Mouse (Mus musculus) layer of hippocampus, postnatal 36 days (tissue): ENCODE measurements around the gene Vmn1r12. TPM values are rescaled to one million over a fixed set of nuclear protein-coding genes. Genes with fewer than 3 reads are reported as not detected.
"Not testable (repeated sequence)": the region's sequence is repeated elsewhere in the genome, so short reads cannot be mapped to it uniquely, and the experiment has no call there.

ENCODE experiments used
- DNase-seq, 2 experiments: peaks; one replicate each; pipeline ENCODE4 v3.0.0; 2022
- total RNA-seq, 2 experiments: library from RNA; stranded (reverse); gene quantifications; 2 replicates each; pipeline ENCODE4 v1.2.3; 2021

Gene Vmn1r12
- not detected for total RNA-seq

DNA sequence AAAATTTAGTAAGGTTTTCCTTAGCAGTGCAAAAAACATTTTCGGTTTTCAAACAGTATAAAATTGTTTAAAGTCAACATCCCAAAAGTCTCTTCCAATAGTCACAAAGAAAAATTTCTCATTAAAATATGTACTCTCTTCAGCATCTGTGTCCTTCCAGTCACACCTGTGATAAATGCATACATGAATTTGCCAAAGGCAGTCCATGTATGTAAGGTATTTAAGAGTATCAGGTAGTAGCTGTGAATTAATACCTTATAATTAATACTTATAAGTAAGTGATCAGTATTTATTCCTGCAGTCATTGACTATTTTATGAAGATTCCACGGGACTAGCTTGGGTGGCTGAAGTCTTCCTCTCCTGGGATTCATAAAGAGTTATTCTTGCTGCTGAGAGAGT lies at the start of gene Vmn1r12:
Gene Vmn1r12, plus strand, starts transcription at position 301 of the 400 bp plus-strand sequence.
- no peak for DNase-seq

DNA sequence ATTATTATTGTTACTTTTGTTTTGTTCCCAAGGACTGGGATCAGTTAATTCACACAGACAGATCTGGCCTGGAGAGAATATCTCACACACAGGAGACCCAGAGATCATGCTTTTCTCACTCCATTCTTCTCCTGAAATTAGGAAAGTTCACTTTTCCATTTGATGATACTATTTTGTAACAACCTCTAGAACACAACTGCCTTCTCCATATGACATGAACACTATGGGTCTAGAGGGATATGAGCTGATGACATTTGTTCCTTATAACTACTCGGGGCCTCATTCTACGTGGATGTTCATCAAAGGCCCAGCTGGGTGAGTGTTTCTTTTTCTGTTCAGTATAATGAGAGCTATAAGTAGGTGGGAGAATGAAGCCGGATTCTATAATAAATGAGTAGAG lies 47.6 kb upstream of the Vmn1r12 start, which contains the start of gene Vmn1r10:
Gene Vmn1r10, plus strand, starts transcription at position 301 of the 400 bp plus-strand sequence.
- no peak for DNase-seq

- no peak for DNase-seq
Measured at GRCm38 (mm10) chr6:57133155-57133554, 23.6 kb upstream of the Vmn1r12 start, which contains the start of gene Vmn1r11. Gene Vmn1r11, plus strand, starts transcription at chr6:57133455.

- not testable (repeated sequence) for DNase-seq
Measured at GRCm38 (mm10) chr6:57190016-57190415, 33.3 kb downstream of the Vmn1r12 start.

- DNase-seq: not testable (repeated sequence)
Measured at GRCm38 (mm10) chr6:57202990-57203389, 46.3 kb downstream of the Vmn1r12 start, which contains the start of gene Vmn1r13. Gene Vmn1r13, plus strand, starts transcription at chr6:57203290.

Other genes starting within 250 kb of the Vmn1r12 start
- gene Nt5c3, start 233.0 kb upstream of the Vmn1r12 start, total RNA-seq: 10 to 100 TPM; 37.6 to 42.9 TPM
- gene Vmn1r4, start 232.9 kb upstream of the Vmn1r12 start, total RNA-seq: under 1 TPM; 0.25 to 0.27 TPM
- gene Vmn1r5, start 186.6 kb upstream of the Vmn1r12 start, total RNA-seq: not detected
- not detected for gene Vmn1r6, start 159.7 kb upstream of the Vmn1r12 start, total RNA-seq
- not detected for gene Vmn1r7, start 131.6 kb upstream of the Vmn1r12 start, total RNA-seq
- gene Vmn1r8, start 124.6 kb upstream of the Vmn1r12 start, total RNA-seq: not detected
- gene Vmn1r9, start 90.1 kb upstream of the Vmn1r12 start, total RNA-seq: not detected
- not detected for gene Vmn1r10, start 47.5 kb upstream of the Vmn1r12 start, total RNA-seq
- not detected for gene Vmn1r11, start 23.5 kb upstream of the Vmn1r12 start, total RNA-seq
- gene Vmn1r13, start 46.4 kb downstream of the Vmn1r12 start, total RNA-seq: not detected
- not detected for gene Vmn1r14, start 74.8 kb downstream of the Vmn1r12 start, total RNA-seq
- not detected for gene Vmn1r15, start 101.0 kb downstream of the Vmn1r12 start, total RNA-seq
- not detected for gene Vmn1r16, start 172.6 kb downstream of the Vmn1r12 start, total RNA-seq
- gene Vmn1r17, start 206.8 kb downstream of the Vmn1r12 start, total RNA-seq: not detected
- gene Vmn1r18, start 238.9 kb downstream of the Vmn1r12 start, total RNA-seq: under 1 TPM in 1 of 2 experiments, not detected in 1; 0.08 TPM
- not detected for gene Vmn1r19, start 246.9 kb downstream of the Vmn1r12 start, total RNA-seq